Mouse (Mus musculus) stomach, postnatal 0 days (tissue): ENCODE results near the gene Jazf1.

Experiments used
- CTCF ChIP-seq: IDR thresholded peaks from 2 replicates; pipeline ENCODE4 v1.5.1; 2016; ENCODE audit warnings: antibody characterized with exemption, low read depth, mild to moderate bottlenecking, moderate library complexity
- EP300 ChIP-seq: optimal IDR thresholded peaks from 2 replicates; pipeline ENCODE3; 2016; ENCODE audit warnings: antibody characterized with exemption

GRCm38 (mm10) chr6:52836201-52836950 lies 232.1 kb downstream of the Jazf1 start:
- no peak for TF ChIP-seq CTCF
- TF ChIP-seq EP300 = no peak
